Mouse (Mus musculus): Measurements from ENCODE around the gene Armh1.
"Not testable (repeated sequence)": the region's sequence is repeated elsewhere in the genome, so short reads cannot be mapped to it uniquely, and the experiment has no call there.

Armh1 gene

GRCm38 (mm10) chr4:117220741-117221515, 31.0 kb downstream of the Armh1 start:
- DNase-seq: no peak

- DNase-seq: peak; percentile 68
These were observed 33.3 kb downstream of the Armh1 start for GRCm38 (mm10) chr4:117218517-117219219.

GRCm38 (mm10) chr4:117217029-117217428, 34.9 kb downstream of the Armh1 start:
- no peak for DNase-seq

- no peak for DNase-seq
These were observed 37.7 kb downstream of the Armh1 start for GRCm38 (mm10) chr4:117214250-117214649.

GRCm38 (mm10) chr4:117210147-117211074, 41.5 kb downstream of the Armh1 start:
- peak; percentile 87 for DNase-seq

GRCm38 (mm10) chr4:117209592-117209991, 42.3 kb downstream of the Armh1 start:
- no peak for DNase-seq

- DNase-seq: no peak
These were observed 49.0 kb downstream of the Armh1 start for GRCm38 (mm10) chr4:117202992-117203354.

GRCm38 (mm10) chr4:117202046-117202991, 49.6 kb downstream of the Armh1 start:
- DNase-seq: peak; percentile 65

- no peak for DNase-seq
These were observed 60.1 kb downstream of the Armh1 start for GRCm38 (mm10) chr4:117191804-117192203.

GRCm38 (mm10) chr4:117190660-117191059, 61.3 kb downstream of the Armh1 start:
- DNase-seq: no peak

GRCm38 (mm10) chr4:117189856-117190543, 61.9 kb downstream of the Armh1 start:
- DNase-seq: peak; percentile 58

GRCm38 (mm10) chr4:117189382-117189855, 62.5 kb downstream of the Armh1 start:
- peak; percentile 90 for DNase-seq

GRCm38 (mm10) chr4:117188969-117189368, 63.0 kb downstream of the Armh1 start:
- DNase-seq: no peak

- not testable (repeated sequence) for DNase-seq
These were observed 69.2 kb downstream of the Armh1 start for GRCm38 (mm10) chr4:117182759-117183096.

GRCm38 (mm10) chr4:117181863-117182758, 69.8 kb downstream of the Armh1 start, which contains the start of gene Kif2c:
Gene Kif2c, minus strand, starts transcription at chr4:117182639.
- peak; percentile 94 for DNase-seq

- no peak for DNase-seq
These were observed 82.0 kb downstream of the Armh1 start for GRCm38 (mm10) chr4:117169936-117170335.

Measured in kidney, postnatal 14 days (tissue).